ENCODE assay signal across 17 mouse cellular contexts in the genomic region with DNA sequence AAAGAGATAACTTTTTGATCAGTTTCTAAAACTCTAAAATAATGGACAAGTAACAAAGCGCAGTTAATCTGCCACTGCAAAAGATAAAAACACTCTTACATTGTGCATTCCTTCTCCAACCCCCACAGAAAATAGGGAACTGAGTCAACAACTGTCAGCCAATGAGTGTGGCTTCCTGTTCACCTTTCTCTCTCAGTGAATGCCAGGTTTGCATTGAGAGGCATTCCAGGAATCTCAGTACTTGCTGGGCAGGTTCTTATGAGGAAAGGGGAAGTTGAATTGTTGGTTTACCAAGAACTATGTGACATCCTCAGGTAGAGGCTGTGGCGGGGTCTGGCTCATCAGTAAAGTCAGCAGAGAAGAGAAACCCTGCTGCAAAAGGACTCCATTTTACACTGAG. TPM values are rescaled to one million over a fixed set of nuclear protein-coding genes. Genes with fewer than 3 reads are reported as not detected.
DNase-seq lines count a peak whose midpoint lies in the region; ATAC-seq lines count a peak whose summit lies in the region.
"Had no signal": no experiment of that assay in that cellular context is flagged by ENCODE, and none has a peak within 500 bp of the region (broad histone marks: within the 10 kb centered on the region; RNA-seq: fewer than 3 reads in every experiment).

No protein-coding gene starts in this region.

- intact Hi-C loops in gastrocnemius, postnatal 36 days (cut with DNase I): no loop called here

- DNase-seq in embryonic facial prominence, embryonic 14.5 days (ENCODE audit: low spot score): peak; percentile 61
- peak; percentile 14 for DNase-seq in lung, postnatal 10 days
- DNase-seq in cerebellum, adult 9-10 months: no peak
- no peak for DNase-seq in heart, adult 18-20 months
- DNase-seq in layer of hippocampus, adult 9-10 months (ENCODE audit: low spot score): no peak
- DNase-seq in gastrocnemius, postnatal 36 days: no peak
- DNase-seq: cerebellum, adult 11-12 months; heart, adult 2 months; kidney, postnatal 25 days; right cerebral cortex, postnatal 14 days; thymus, adult 2 months had no signal

- peak overlapping the region; percentile 33; the same call in 1 of the 2 replicates for H3K27ac ChIP-seq in intestine, embryonic 16.5 days (ENCODE audit: low read length)
- no peak overlapping the region for H3K27ac ChIP-seq in intestine, embryonic 15.5 days
- H3K27ac ChIP-seq in embryonic facial prominence, embryonic 14.5 days (replicated peaks; ENCODE audit: low read depth, low read length): no peak overlapping the region
- H3K27ac ChIP-seq: heart, adult 2 months; left cerebral cortex, adult 2 months; limb, embryonic 13.5 days had no signal

- no peak overlapping the region for H3K4me2 ChIP-seq in intestine, embryonic 16.5 days (ENCODE audit: low read depth, low read length)
- H3K4me2 ChIP-seq in intestine, embryonic 15.5 days (replicated peaks): no peak overlapping the region
- no peak overlapping the region for H3K4me2 ChIP-seq in embryonic facial prominence, embryonic 14.5 days (ENCODE audit: low read depth, low read length)
- H3K4me2 ChIP-seq: limb, embryonic 13.5 days; midbrain, embryonic 11.5 days had no signal

- H3K4me3 ChIP-seq in intestine, embryonic 16.5 days (ENCODE audit: low read length): no peak overlapping the region
- H3K4me3 ChIP-seq in intestine, embryonic 15.5 days (replicated peaks): no peak overlapping the region
- no peak overlapping the region for H3K4me3 ChIP-seq in embryonic facial prominence, embryonic 14.5 days (ENCODE audit: low read depth, low read length)
- H3K4me3 ChIP-seq: heart, adult 2 months; left cerebral cortex, adult 2 months; limb, embryonic 13.5 days; myocyte had no signal

- H3K9me3 ChIP-seq in intestine, embryonic 16.5 days (ENCODE audit: control insufficient read depth, low read length): no peaks in the 10 kb centered on the region
- H3K9me3 ChIP-seq in intestine, embryonic 15.5 days: no peaks in the 10 kb centered on the region
- H3K9me3 ChIP-seq in embryonic facial prominence, embryonic 14.5 days (ENCODE audit: control insufficient read depth, low read length): no peaks in the 10 kb centered on the region
- H3K9me3 ChIP-seq: limb, embryonic 13.5 days had no signal

- peaks cover 5% of the 10 kb centered on the region for H3K36me3 ChIP-seq in intestine, embryonic 16.5 days (ENCODE audit: control insufficient read depth, insufficient read depth, low read length)
- no peaks in the 10 kb centered on the region for H3K36me3 ChIP-seq in intestine, embryonic 15.5 days
- peaks cover 62% of the 10 kb centered on the region for H3K36me3 ChIP-seq in embryonic facial prominence, embryonic 14.5 days (ENCODE audit: control insufficient read depth, insufficient read depth, low read length)

- H3K9ac ChIP-seq in intestine, embryonic 16.5 days (ENCODE audit: low read depth, low read length): no peak overlapping the region
- H3K9ac ChIP-seq in intestine, embryonic 15.5 days: no peak overlapping the region
- no peak overlapping the region for H3K9ac ChIP-seq in embryonic facial prominence, embryonic 14.5 days (ENCODE audit: low read depth, low read length)
- H3K9ac ChIP-seq: limb, embryonic 13.5 days had no signal

- H3K4me1 ChIP-seq in intestine, embryonic 16.5 days (ENCODE audit: control insufficient read depth, insufficient read depth, low read length): no peaks in the 10 kb centered on the region
- H3K4me1 ChIP-seq in intestine, embryonic 15.5 days (replicated peaks): no peaks in the 10 kb centered on the region
- H3K4me1 ChIP-seq in embryonic facial prominence, embryonic 14.5 days (ENCODE audit: control insufficient read depth, insufficient read depth, low read length): no peaks in the 10 kb centered on the region
- H3K4me1 ChIP-seq: limb, embryonic 13.5 days had no signal

- H3K27me3 ChIP-seq in intestine, embryonic 16.5 days (replicated peaks; ENCODE audit: control insufficient read depth, insufficient read depth, low read length): no peaks in the 10 kb centered on the region
- H3K27me3 ChIP-seq in intestine, embryonic 15.5 days (replicated peaks): no peaks in the 10 kb centered on the region
- H3K27me3 ChIP-seq in embryonic facial prominence, embryonic 14.5 days (replicated peaks; ENCODE audit: control insufficient read depth, insufficient read depth, low read length): no peaks in the 10 kb centered on the region
- H3K27me3 ChIP-seq: limb, embryonic 13.5 days had no signal

- ATAC-seq in intestine, embryonic 16.5 days: peak; percentile 45; the same call in 1 of the 2 replicates
- no peak for ATAC-seq in intestine, embryonic 15.5 days
- ATAC-seq in embryonic facial prominence, embryonic 14.5 days (ENCODE audit: low read depth): no peak; the same call in 1 of the 2 replicates

- WGBS in intestine, embryonic 16.5 days: 70% methylated on average over 2 of the region's 2 CpGs
- 70% methylated on average over 2 of the region's 2 CpGs for WGBS in intestine, embryonic 15.5 days
- 75% methylated on average over 2 of the region's 2 CpGs for WGBS in embryonic facial prominence, embryonic 14.5 days

RNA-seq across cellular contexts. Expression of gene Fam8a1, which starts 27.5 kb away (rescaled TPM):
- 4.6 and 5.9 TPM in 2 replicates for polyA plus RNA-seq in intestine, embryonic 16.5 days (2015; fragmentation: Nextera tagmentation; extraction: Ambion mirVana)
- polyA plus RNA-seq in intestine, embryonic 15.5 days (2015; fragmentation: Nextera tagmentation; extraction: Ambion mirVana): 9.4 and 9.9 TPM in 2 replicates
- 13.3 and 14.6 TPM in 2 replicates for polyA plus RNA-seq in embryonic facial prominence, embryonic 14.5 days (2014; fragmentation: Nextera tagmentation; extraction: Ambion mirVana)
- total RNA-seq in heart, adult 18-20 months (2021): 10 to 100 TPM; 31.7 to 37.0 TPM
- 10 to 100 TPM; 22.4 to 25.4 TPM for total RNA-seq in gastrocnemius, postnatal 36 days (2021)

RNA-seq across cellular contexts. Expression of gene Nup153, which starts 31.0 kb away (rescaled TPM):
- 12.1 and 14.5 TPM in 2 replicates for polyA plus RNA-seq in intestine, embryonic 16.5 days (2015; fragmentation: Nextera tagmentation; extraction: Ambion mirVana)
- 20.3 and 21.4 TPM in 2 replicates for polyA plus RNA-seq in intestine, embryonic 15.5 days (2015; fragmentation: Nextera tagmentation; extraction: Ambion mirVana)
- polyA plus RNA-seq in embryonic facial prominence, embryonic 14.5 days (2014; fragmentation: Nextera tagmentation; extraction: Ambion mirVana): 31.5 and 31.8 TPM in 2 replicates
- 10 to 100 TPM; 33.6 to 40.2 TPM for total RNA-seq in heart, adult 18-20 months (2021)
- total RNA-seq in gastrocnemius, postnatal 36 days (2021): 10 to 100 TPM; 40.1 to 43.8 TPM

Comparison
In these comparisons a context has a peak if more than half of its experiments do, and no peak if none do; other contexts are left out.
1. DNase-seq: peak in embryonic facial prominence, embryonic 14.5 days (single experiment) and lung, postnatal 10 days (single experiment); none in cerebellum, adult 9-10 months (single experiment), heart, adult 18-20 months (0 of 2), layer of hippocampus, adult 9-10 months (single experiment) and gastrocnemius, postnatal 36 days (0 of 2).